Mouse (Mus musculus) embryonic facial prominence, embryonic 14.5 days (tissue): ENCODE data around the gene F2. TPM values are rescaled to one million over a fixed set of nuclear protein-coding genes. Genes with fewer than 3 reads are reported as not detected.

Experiments used
- ATAC-seq: fragments of 200-750 bp; cut with Nextera tagmentation; 2 replicates; pipeline ENCODE4 v1.8.0; 2017; ENCODE audit warnings: low read depth, moderate number of reproducible peaks, moderate TSS enrichment
- DNase-seq: peaks from one replicate; pipeline ENCODE4 v3.0.0-alpha.2; 2015; ENCODE audit warnings: low spot score
- H3K27ac ChIP-seq: fragments of 300-500 bp; sonication (generic); replicated peaks from 2 replicates; pipeline ENCODE4 v1.5.1; 2014; ENCODE audit warnings: low read depth, mild to moderate bottlenecking, low read length, moderate library complexity
- H3K27me3 ChIP-seq: fragments of 300-500 bp; sonication (generic); replicated peaks from 2 replicates; pipeline ENCODE4 v1.6.1; 2014; ENCODE audit warnings: low read length; ENCODE audit not compliant: control insufficient read depth, insufficient read depth
- H3K36me3 ChIP-seq: fragments of 300-500 bp; sonication (generic); 2 replicates; pipeline ENCODE4 v1.6.1; 2014; ENCODE audit warnings: low read length, mixed read lengths; ENCODE audit not compliant: control insufficient read depth, insufficient read depth
- H3K4me1 ChIP-seq: fragments of 300-500 bp; sonication (generic); 2 replicates; pipeline ENCODE4 v1.6.1; 2014; ENCODE audit warnings: antibody characterized with exemption, low read length; ENCODE audit not compliant: control insufficient read depth, insufficient read depth
- H3K4me2 ChIP-seq: fragments of 300-500 bp; sonication (generic); 2 replicates; pipeline ENCODE4 v1.6.1; 2014; ENCODE audit warnings: low read depth, mild to moderate bottlenecking, low read length, moderate library complexity, mixed read lengths
- H3K4me3 ChIP-seq: fragments of 300-500 bp; sonication (generic); 2 replicates; pipeline ENCODE4 v1.5.1; 2014; ENCODE audit warnings: low read depth, mild to moderate bottlenecking, low read length
- H3K9ac ChIP-seq: fragments of 300-500 bp; sonication (generic); 2 replicates; pipeline ENCODE4 v1.6.1; 2014; ENCODE audit warnings: low read depth, mild to moderate bottlenecking, low read length, moderate library complexity, mixed read lengths
- H3K9me3 ChIP-seq: fragments of 300-500 bp; sonication (generic); 2 replicates; pipeline ENCODE4 v1.6.1; 2016; ENCODE audit warnings: low read length; ENCODE audit not compliant: control insufficient read depth
- WGBS: fragments of 180-500 bp; shearing (Covaris S2); extraction: QIAGEN DNeasy Blood & Tissue Kit; methylation state at CpG from one replicate; pipeline ENCODE4 v1.1.7; 2014; 5-methylcytosine and 5-hydroxymethylcytosine counted together
- polyA plus RNA-seq: library from polyadenylated mRNA; unstranded; fragments of >200 nt; fragmentation: Nextera tagmentation; extraction: Ambion mirVana; gene quantifications from 2 replicates; pipeline ENCODE4 v1.2.1, GENCODE M21; 2014

F2 gene
- polyA plus RNA-seq, 1 experiment from 2014 or later: 2.1 TPM

- no peak for ATAC-seq
- H3K4me3 ChIP-seq: no peak overlapping the region
- no peak overlapping the region for H3K4me2 ChIP-seq
- H3K4me1 ChIP-seq: no peaks in the 10 kb centered on the region
- 94% methylated on average over 2 of the region's 2 CpGs for WGBS
- DNase-seq: no peak
- no peak overlapping the region for H3K9ac ChIP-seq
- no peaks in the 10 kb centered on the region for H3K27me3 ChIP-seq
- peaks cover 58% of the 10 kb centered on the region for H3K36me3 ChIP-seq
- no peaks in the 10 kb centered on the region for H3K9me3 ChIP-seq
- no peak overlapping the region for H3K27ac ChIP-seq
These were observed 6.7 kb upstream of the F2 start for GRCm38 (mm10) chr2:91642825-91643415.

GRCm38 (mm10) chr2:91638931-91639330 lies 2.7 kb upstream of the F2 start:
- Histone ChIP-seq H3K27me3 (no peaks in the 10 kb centered on the region), H3K4me2 (no peak overlapping the region), H3K9me3 (no peaks in the 10 kb centered on the region), H3K9ac (no peak overlapping the region), H3K4me3 (no peak overlapping the region), H3K27ac (no peak overlapping the region), H3K36me3 (peaks cover 18% of the 10 kb centered on the region; the same call in 1 of the 2 replicates), H3K4me1 (no peaks in the 10 kb centered on the region)
- DNase-seq: no peak
- WGBS: 70% methylated on average over 6 of the region's 6 CpGs
- no peak for ATAC-seq

GRCm38 (mm10) chr2:91636727-91637338 lies 619 bp upstream of the F2 start:
- H3K36me3 ChIP-seq: no peaks in the 10 kb centered on the region
- H3K27me3 ChIP-seq: no peaks in the 10 kb centered on the region
- WGBS: 82% methylated on average over 5 of the region's 5 CpGs
- DNase-seq (no peak), ATAC-seq (no peak)
- H3K27ac ChIP-seq: no peak overlapping the region
- no peak overlapping the region for H3K4me3 ChIP-seq
- no peak overlapping the region for H3K4me2 ChIP-seq
- H3K9me3 ChIP-seq: no peaks in the 10 kb centered on the region
- H3K9ac ChIP-seq: no peak overlapping the region
- H3K4me1 ChIP-seq: no peaks in the 10 kb centered on the region

GRCm38 (mm10) chr2:91635486-91635885 lies 728 bp downstream of the F2 start:
- no peak overlapping the region for H3K4me2 ChIP-seq
- H3K27ac ChIP-seq: no peak overlapping the region
- H3K4me3 ChIP-seq: no peak overlapping the region
- DNase-seq (no peak), ATAC-seq (no peak)
- no peak overlapping the region for H3K9ac ChIP-seq
- 89% methylated on average over 10 of the region's 11 CpGs for WGBS
- no peaks in the 10 kb centered on the region for H3K4me1 ChIP-seq
- H3K27me3 ChIP-seq: no peaks in the 10 kb centered on the region
- H3K9me3 ChIP-seq: no peaks in the 10 kb centered on the region
- H3K36me3 ChIP-seq: no peaks in the 10 kb centered on the region

GRCm38 (mm10) chr2:91634841-91635240 lies 1.4 kb downstream of the F2 start:
- Histone ChIP-seq H3K9ac (no peak overlapping the region), H3K4me2 (no peak overlapping the region), H3K36me3 (no peaks in the 10 kb centered on the region), H3K27ac (no peak overlapping the region), H3K4me3 (no peak overlapping the region), H3K27me3 (no peaks in the 10 kb centered on the region), H3K9me3 (no peaks in the 10 kb centered on the region), H3K4me1 (no peaks in the 10 kb centered on the region)
- ATAC-seq (peak; percentile 31; the same call in 1 of the 2 replicates), DNase-seq (no peak)
- 83% methylated on average over 9 of the region's 9 CpGs for WGBS

- 73% methylated on average over 12 of the region's 12 CpGs for WGBS
- Histone ChIP-seq H3K36me3 (no peaks in the 10 kb centered on the region), H3K9ac (no peak overlapping the region), H3K27ac (no peak overlapping the region), H3K4me2 (no peak overlapping the region), H3K27me3 (no peaks in the 10 kb centered on the region), H3K4me1 (no peaks in the 10 kb centered on the region), H3K4me3 (no peak overlapping the region), H3K9me3 (no peaks in the 10 kb centered on the region)
- ATAC-seq (no peak), DNase-seq (no peak)
These were observed 2.8 kb downstream of the F2 start for GRCm38 (mm10) chr2:91633334-91633977.

- Histone ChIP-seq H3K27me3 (no peaks in the 10 kb centered on the region), H3K4me2 (no peak overlapping the region), H3K9ac (no peak overlapping the region), H3K4me1 (no peaks in the 10 kb centered on the region), H3K4me3 (no peak overlapping the region), H3K36me3 (no peaks in the 10 kb centered on the region), H3K27ac (no peak overlapping the region), H3K9me3 (no peaks in the 10 kb centered on the region)
- DNase-seq (peak; percentile 41), ATAC-seq (peak; percentile 53; the same call in 1 of the 2 replicates)
- WGBS: 70% methylated on average over 3 of the region's 5 CpGs
These were observed 3.9 kb downstream of the F2 start for GRCm38 (mm10) chr2:91632316-91632715.

GRCm38 (mm10) chr2:91631826-91632225 lies 4.4 kb downstream of the F2 start:
- H3K9ac ChIP-seq: no peak overlapping the region
- no peak overlapping the region for H3K4me2 ChIP-seq
- no peaks in the 10 kb centered on the region for H3K9me3 ChIP-seq
- no peaks in the 10 kb centered on the region for H3K27me3 ChIP-seq
- DNase-seq (no peak), ATAC-seq (no peak)
- no peaks in the 10 kb centered on the region for H3K4me1 ChIP-seq
- no peak overlapping the region for H3K27ac ChIP-seq
- WGBS: 86% methylated on average over 5 of the region's 5 CpGs
- H3K4me3 ChIP-seq: no peak overlapping the region
- no peaks in the 10 kb centered on the region for H3K36me3 ChIP-seq
